Mouse (Mus musculus) kidney, embryonic 15.5 days (tissue): ENCODE results near the gene Ssrp1. TPM values are rescaled to one million over a fixed set of nuclear protein-coding genes. Genes with fewer than 3 reads are reported as not detected.
A peak's percentile ranks its signal among the peaks of the same experiment; 100 is the strongest.

Source experiments
- ATAC-seq: fragments of 200-750 bp; cut with Nextera tagmentation; replicated peaks from 2 replicates; pipeline ENCODE4 v1.8.0; 2017; ENCODE audit warnings: moderate TSS enrichment; ENCODE audit not compliant: low FRiP score
- H3K27ac ChIP-seq: fragments of 300-500 bp; sonication (generic); 2 replicates; pipeline ENCODE4 v1.5.1; 2015; ENCODE audit warnings: mild to moderate bottlenecking, inconsistent platforms
- H3K27me3 ChIP-seq: fragments of 300-500 bp; sonication (generic); 2 replicates; pipeline ENCODE4 v1.6.1; 2015; ENCODE audit warnings: inconsistent platforms
- H3K36me3 ChIP-seq: fragments of 300-500 bp; sonication (generic); 2 replicates; pipeline ENCODE4 v1.6.1; 2015; ENCODE audit warnings: inconsistent platforms
- H3K4me1 ChIP-seq: fragments of 300-500 bp; sonication (generic); 2 replicates; pipeline ENCODE4 v1.6.1; 2015; ENCODE audit warnings: inconsistent platforms
- H3K4me2 ChIP-seq: fragments of 300-500 bp; sonication (generic); 2 replicates; pipeline ENCODE4 v1.6.1; 2015; ENCODE audit warnings: moderate library complexity, mild to moderate bottlenecking, inconsistent platforms
- H3K4me3 ChIP-seq: fragments of 300-500 bp; sonication (generic); replicated peaks from 2 replicates; pipeline ENCODE4 v1.5.1; 2015; ENCODE audit warnings: mild to moderate bottlenecking, inconsistent platforms
- H3K9ac ChIP-seq: fragments of 300-500 bp; sonication (generic); 2 replicates; pipeline ENCODE4 v1.6.1; 2015; ENCODE audit warnings: mild to moderate bottlenecking, inconsistent platforms
- H3K9me3 ChIP-seq: fragments of 300-500 bp; sonication (generic); replicated peaks from 2 replicates; pipeline ENCODE4 v1.6.1; 2016; ENCODE audit warnings: inconsistent platforms
- WGBS: fragments of 180-500 bp; shearing (Covaris S2); methylation state at CpG from one replicate; pipeline ENCODE4 v1.1.7; 2015; ENCODE audit warnings: mixed read lengths; 5-methylcytosine and 5-hydroxymethylcytosine counted together
- polyA plus RNA-seq: library from polyadenylated mRNA; unstranded; fragments of >200 nt; fragmentation: Nextera tagmentation; extraction: Ambion mirVana; gene quantifications from 2 replicates; pipeline ENCODE4 v1.2.1, GENCODE M21; 2015

Gene Ssrp1
- polyA plus RNA-seq, 1 experiment from 2014 or later = 307 TPM

DNA sequence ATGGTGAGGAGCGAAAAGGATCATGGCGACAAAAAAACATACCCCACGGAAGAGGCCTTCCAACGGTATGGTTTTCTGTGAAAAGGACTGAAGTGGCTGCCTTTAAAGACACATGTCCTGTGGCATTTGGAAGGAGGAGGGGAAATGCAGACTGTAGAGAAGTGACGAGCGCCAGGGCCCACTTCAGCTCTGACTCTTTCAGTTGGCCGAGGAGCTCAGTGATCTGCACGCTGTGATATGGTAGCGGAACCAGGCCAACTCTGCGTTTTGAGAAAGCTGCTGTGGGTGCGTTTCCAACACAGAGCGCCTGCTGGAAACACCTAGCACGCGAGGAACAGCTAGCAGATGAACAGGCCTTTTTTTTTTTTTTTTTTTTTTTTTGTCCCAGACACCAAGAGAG is 24.4 kb upstream of the Ssrp1 start:
- Histone ChIP-seq H3K9ac (no peak overlapping the region), H3K9me3 (no peaks in the 10 kb centered on the region), H3K4me1 (peaks cover 11% of the 10 kb centered on the region), H3K36me3 (no peaks in the 10 kb centered on the region), H3K4me3 (no peak overlapping the region), H3K27me3 (no peaks in the 10 kb centered on the region), H3K4me2 (no peak overlapping the region), H3K27ac (no peak overlapping the region)
- 83% methylated on average over 14 of the region's 14 CpGs for WGBS
- ATAC-seq = no peak

DNA sequence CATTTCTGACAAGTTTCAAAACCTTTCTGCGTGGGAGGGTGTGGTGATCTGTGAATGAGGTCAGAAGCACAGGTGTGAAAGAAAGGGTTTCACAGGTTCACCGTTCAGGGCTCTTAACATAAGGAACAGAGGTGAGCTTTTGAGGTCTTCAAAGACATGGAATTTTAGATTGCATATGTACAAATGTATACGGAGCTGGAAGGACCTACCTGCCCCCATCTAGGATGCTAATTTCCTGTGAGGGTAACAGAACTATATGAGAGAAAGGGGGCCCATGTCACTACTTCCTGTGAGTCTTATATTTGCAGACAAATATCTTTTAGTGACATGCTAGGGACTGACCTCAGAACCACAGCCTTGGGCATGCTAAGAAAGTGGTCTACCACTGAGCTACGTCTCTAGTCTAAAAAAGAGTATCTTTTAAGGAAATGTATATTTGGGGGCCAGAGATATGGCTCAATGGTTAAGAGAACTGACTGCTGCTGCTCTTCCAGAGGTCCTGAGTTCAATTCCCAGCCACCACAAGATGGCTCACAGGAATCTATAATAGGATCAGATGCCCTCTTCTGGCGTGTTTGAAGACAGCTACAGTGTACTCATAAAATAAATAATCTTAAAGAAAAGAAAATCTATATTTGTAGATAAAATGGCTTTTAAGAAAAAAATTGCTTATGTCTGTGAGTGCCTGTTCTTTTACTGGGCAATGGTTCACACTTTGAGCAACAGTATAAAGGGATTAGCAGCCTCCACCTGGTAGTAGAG is 23.0 kb upstream of the Ssrp1 start:
- no peak overlapping the region for H3K4me2 ChIP-seq
- 80% methylated on average over 5 of the region's 5 CpGs for WGBS
- ATAC-seq = no peak

DNA sequence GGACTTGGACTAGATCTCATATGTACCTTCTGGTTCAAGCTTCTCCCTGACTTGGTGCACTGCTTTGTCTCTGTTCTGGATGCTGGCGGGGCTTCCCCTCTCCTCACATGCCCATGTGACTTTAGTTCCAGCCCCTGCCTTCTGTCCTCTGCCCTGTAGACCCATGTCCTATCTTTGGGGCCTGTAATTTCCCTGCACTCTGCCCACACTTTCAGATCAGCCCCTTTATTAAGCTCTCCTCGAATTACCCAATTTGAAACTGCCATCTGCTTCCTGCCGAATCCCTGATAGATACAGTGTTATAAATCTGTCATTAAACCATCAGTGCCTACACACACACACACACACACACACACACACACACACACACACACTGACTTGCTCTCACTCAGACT is 22.4 kb upstream of the Ssrp1 start:
- Histone ChIP-seq H3K9me3 (no peaks in the 10 kb centered on the region), H3K4me2 (no peak overlapping the region), H3K4me3 (no peak overlapping the region), H3K9ac (no peak overlapping the region), H3K27ac (no peak overlapping the region), H3K4me1 (peaks cover 11% of the 10 kb centered on the region), H3K27me3 (no peaks in the 10 kb centered on the region), H3K36me3 (no peaks in the 10 kb centered on the region)
- WGBS = 29% methylated on average over 3 of the region's 3 CpGs
- no peak for ATAC-seq

More for the DNA sequence above, 23.0 kb upstream of the Ssrp1 start:
- Histone ChIP-seq H3K27ac (no peak overlapping the region), H3K36me3 (no peaks in the 10 kb centered on the region), H3K4me3 (no peak overlapping the region), H3K27me3 (no peaks in the 10 kb centered on the region), H3K4me1 (peaks cover 11% of the 10 kb centered on the region), H3K9me3 (no peaks in the 10 kb centered on the region), H3K9ac (no peak overlapping the region)

DNA sequence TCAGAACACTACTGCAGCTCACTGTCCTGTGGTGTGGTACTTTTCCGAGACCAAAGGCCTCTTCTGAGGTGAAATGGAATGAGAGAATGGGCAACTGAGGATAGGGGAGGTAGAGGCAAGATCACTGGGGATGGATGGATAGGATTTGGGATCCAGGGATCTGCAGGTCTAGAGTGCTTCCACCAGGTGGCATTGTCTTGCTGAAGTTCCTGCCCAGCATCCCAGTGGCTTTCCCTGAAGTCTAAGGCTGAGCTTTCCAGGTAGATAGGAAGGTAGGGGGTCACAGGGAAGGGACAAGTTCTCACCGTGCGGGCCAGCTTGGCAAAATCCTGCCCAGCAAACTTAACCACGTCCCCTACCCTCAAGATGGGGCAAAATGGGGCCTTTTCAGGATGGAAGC is 15.0 kb upstream of the Ssrp1 start:
- 0 out of 2 replicates have a peak, but pooled peaks have one; percentile 29 for ATAC-seq
- 23% methylated on average over 4 of the region's 4 CpGs for WGBS
- Histone ChIP-seq H3K4me2 (no peak overlapping the region), H3K36me3 (no peaks in the 10 kb centered on the region), H3K4me3 (no peak overlapping the region), H3K4me1 (no peaks in the 10 kb centered on the region), H3K27me3 (peaks cover 2% of the 10 kb centered on the region; the same call in 1 of the 2 replicates), H3K9ac (no peak overlapping the region), H3K9me3 (no peaks in the 10 kb centered on the region), H3K27ac (no peak overlapping the region)

DNA sequence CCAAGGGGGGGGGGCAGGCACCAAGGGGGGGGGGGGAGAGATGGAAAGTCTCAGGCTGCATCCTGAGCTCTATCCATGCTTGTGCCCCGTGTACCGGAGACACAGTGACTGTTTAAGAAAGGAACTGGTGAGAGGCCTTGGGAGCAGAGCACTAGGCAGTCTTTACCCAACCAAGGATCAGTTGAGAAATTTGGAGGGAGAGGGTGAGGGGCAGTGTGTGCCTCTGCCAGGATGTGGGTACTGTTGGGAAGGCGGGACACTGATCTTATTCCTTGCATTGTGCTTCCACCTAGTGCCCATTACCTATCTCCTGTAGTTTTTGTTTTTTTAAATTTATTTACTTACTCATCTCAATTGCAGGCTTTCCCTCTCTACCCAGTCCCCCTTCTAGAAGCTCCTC is 10.9 kb upstream of the Ssrp1 start:
- no peak overlapping the region for H3K4me2 ChIP-seq
- H3K9ac ChIP-seq = no peak overlapping the region
- H3K4me3 ChIP-seq = no peak overlapping the region
- no peak for ATAC-seq
- H3K27me3 ChIP-seq = peaks cover 2% of the 10 kb centered on the region; the same call in 1 of the 2 replicates
- WGBS = 80% methylated on average over 3 of the region's 3 CpGs
- no peaks in the 10 kb centered on the region for H3K36me3 ChIP-seq
- no peaks in the 10 kb centered on the region for H3K9me3 ChIP-seq
- H3K4me1 ChIP-seq = no peaks in the 10 kb centered on the region
- H3K27ac ChIP-seq = no peak overlapping the region

DNA sequence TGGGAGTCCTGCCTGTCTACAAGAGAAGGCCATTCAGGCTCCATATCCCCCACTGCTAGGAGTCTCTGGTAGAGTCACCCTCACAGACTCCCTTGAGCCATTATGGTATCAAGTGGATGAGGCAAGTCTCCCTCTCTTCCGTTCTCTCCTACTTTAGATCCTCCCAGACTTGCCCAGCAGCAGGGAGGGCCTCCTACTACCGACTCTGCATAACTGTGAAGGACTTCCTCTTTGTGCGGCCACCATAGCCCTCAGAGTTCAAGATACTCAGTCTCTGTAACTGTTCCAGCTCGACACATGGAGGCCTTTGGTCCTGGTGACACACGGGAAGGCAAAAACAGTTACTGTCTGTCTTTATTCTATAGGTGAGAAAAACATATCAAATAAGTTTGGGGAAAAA is 9.8 kb upstream of the Ssrp1 start:
- H3K4me2 ChIP-seq = no peak overlapping the region
- 74% methylated on average over 5 of the region's 5 CpGs for WGBS
- ATAC-seq = no peak
- H3K9ac ChIP-seq = no peak overlapping the region
- H3K4me3 ChIP-seq = no peak overlapping the region
- peaks cover 2% of the 10 kb centered on the region; the same call in 1 of the 2 replicates for H3K27me3 ChIP-seq
- H3K4me1 ChIP-seq = no peaks in the 10 kb centered on the region
- no peaks in the 10 kb centered on the region for H3K36me3 ChIP-seq
- H3K9me3 ChIP-seq = no peaks in the 10 kb centered on the region
- no peak overlapping the region for H3K27ac ChIP-seq

DNA sequence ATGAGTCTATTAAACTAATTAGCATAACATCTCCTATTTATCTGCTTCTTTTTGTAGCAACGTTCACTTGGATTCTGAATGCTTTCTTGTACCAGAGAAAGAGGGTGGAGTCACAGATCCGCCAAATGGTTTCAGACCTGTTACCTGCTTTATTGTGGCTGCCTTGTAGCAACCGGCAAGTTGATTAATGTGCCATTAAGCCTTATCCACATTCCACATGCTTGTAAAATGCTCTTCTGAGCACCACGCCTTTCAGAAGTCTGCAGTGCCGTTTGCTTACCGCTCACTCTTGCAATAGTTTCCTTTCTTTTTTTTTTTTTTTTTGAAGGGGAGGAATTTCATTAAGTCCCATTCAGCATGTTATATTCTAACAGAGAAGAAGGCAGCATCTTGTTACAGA is 7.1 kb upstream of the Ssrp1 start:
- Histone ChIP-seq H3K4me3 (no peak overlapping the region), H3K27ac (no peak overlapping the region), H3K9me3 (no peaks in the 10 kb centered on the region), H3K4me1 (no peaks in the 10 kb centered on the region), H3K36me3 (no peaks in the 10 kb centered on the region), H3K9ac (no peak overlapping the region), H3K4me2 (no peak overlapping the region), H3K27me3 (0 out of 2 replicates have a peak, but pooled peaks cover 3% of the 10 kb centered on the region)
- ATAC-seq = no peak
- 25% methylated on average over 6 of the region's 6 CpGs for WGBS

DNA sequence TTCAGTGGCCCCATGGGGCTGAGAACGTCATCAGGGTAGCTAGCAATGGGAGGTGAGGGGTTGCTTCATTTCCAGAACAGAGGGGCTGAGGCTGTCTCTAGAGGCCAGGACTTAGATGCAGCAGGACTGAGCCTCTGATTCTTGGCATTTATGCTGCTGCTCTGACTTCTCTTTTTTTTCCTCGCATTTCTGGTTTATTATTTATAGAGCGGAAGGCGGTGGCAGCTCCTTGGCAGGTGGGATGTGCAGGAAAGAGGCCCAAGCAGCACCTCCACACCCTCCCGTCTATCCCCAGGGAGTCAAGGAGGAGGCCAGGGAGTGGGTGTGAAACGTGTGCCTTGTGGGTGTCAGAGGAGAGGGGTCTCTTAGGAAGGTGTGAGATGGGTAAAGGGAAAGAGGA is 6.0 kb upstream of the Ssrp1 start:
- Histone ChIP-seq H3K27ac (no peak overlapping the region), H3K27me3 (0 out of 2 replicates have a peak, but pooled peaks cover 3% of the 10 kb centered on the region), H3K4me1 (no peaks in the 10 kb centered on the region), H3K9me3 (no peaks in the 10 kb centered on the region), H3K9ac (no peak overlapping the region), H3K4me2 (no peak overlapping the region), H3K4me3 (no peak overlapping the region), H3K36me3 (no peaks in the 10 kb centered on the region)
- WGBS = 56% methylated on average over 6 of the region's 6 CpGs
- no peak for ATAC-seq

DNA sequence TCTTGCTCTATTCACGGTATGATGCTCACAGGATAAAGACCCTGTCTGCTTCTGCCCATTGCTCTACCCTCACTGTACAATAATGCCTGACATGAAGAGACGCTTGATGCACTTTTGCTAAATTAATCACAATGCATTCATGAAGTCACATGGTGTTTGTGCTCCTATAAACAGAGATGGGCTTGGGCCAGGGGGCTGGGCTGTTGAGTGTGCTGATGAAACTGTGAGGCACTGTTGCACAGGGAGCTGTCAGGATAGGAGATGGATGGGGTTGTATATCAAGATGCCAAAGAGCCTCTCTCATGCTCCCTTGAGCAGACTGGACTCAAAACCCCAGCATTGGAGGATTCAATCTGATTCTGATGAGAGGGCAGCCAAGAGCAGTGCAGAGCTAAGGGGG is 3.9 kb upstream of the Ssrp1 start:
- H3K27ac ChIP-seq = no peak overlapping the region
- 87% methylated on average over 2 of the region's 2 CpGs for WGBS
- 0 out of 2 replicates have a peak, but pooled peaks cover 3% of the 10 kb centered on the region for H3K27me3 ChIP-seq
- H3K36me3 ChIP-seq = no peaks in the 10 kb centered on the region
- no peak overlapping the region for H3K4me2 ChIP-seq
- H3K9me3 ChIP-seq = no peaks in the 10 kb centered on the region
- no peak overlapping the region for H3K4me3 ChIP-seq
- no peak for ATAC-seq
- H3K4me1 ChIP-seq = peaks cover 7% of the 10 kb centered on the region
- no peak overlapping the region for H3K9ac ChIP-seq

DNA sequence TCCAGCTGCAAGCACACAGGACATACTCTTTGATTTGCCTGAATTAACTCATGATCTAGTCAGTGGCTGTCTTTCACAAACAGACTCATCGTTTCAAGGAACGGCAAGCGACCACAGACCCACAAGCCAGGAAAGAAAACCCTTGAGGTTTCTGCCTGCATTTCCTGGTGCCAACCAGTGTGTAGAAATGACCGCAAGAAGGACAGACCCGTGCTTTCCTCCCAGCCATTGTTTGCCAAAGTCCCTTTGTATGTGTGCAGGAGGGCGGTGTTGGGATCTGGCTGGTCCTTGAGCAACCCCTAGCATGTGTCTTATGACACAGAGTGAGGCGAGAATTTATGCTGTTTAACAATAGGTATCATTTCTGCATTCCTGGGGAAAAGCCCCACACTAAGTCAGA is 2.9 kb upstream of the Ssrp1 start:
- no peak for ATAC-seq
- Histone ChIP-seq H3K9me3 (no peaks in the 10 kb centered on the region), H3K27me3 (0 out of 2 replicates have a peak, but pooled peaks cover 3% of the 10 kb centered on the region), H3K4me2 (no peak overlapping the region), H3K4me3 (no peak overlapping the region), H3K27ac (no peak overlapping the region), H3K4me1 (peaks cover 14% of the 10 kb centered on the region), H3K36me3 (peaks cover under 1% of the 10 kb centered on the region), H3K9ac (no peak overlapping the region)
- WGBS = 84% methylated on average over 7 of the region's 7 CpGs

DNA sequence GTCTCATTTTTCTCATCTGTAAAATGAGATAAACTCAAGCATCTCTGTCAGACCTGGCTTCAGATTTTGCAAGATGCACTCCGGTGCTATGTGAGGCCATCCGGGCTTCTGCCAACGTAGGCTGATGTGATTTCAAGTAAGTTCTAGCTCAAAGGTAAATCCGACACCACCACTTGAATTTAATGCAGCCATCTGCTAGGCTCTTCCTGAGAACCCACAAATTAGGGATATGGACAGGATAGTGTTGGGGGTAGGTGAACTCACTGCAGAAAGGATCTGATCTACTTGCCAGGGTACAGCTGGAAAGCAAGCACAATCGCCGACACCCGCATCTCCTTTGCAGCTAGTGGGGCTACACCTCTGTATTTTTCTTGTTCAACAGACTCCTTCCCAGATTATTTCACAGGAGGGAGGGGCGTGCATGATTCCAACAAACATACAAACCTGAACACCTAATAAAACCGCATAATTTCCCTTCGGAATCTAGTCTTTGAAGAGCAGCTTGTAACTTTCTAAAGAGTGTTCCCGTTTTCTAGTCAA is 457 bp upstream of the Ssrp1 start:
- Histone ChIP-seq H3K36me3 (peaks cover 25% of the 10 kb centered on the region), H3K27me3 (0 out of 2 replicates have a peak, but pooled peaks cover 3% of the 10 kb centered on the region), H3K4me1 (peaks cover 14% of the 10 kb centered on the region), H3K27ac (peak overlapping the region; percentile 20; the same call in 1 of the 2 replicates), H3K9me3 (no peaks in the 10 kb centered on the region), H3K4me3 (peak overlapping the region; percentile 84), H3K4me2 (peak overlapping the region; percentile 72), H3K9ac (peak overlapping the region; percentile 95)
- 6% methylated on average over 11 of the region's 11 CpGs for WGBS
- peak; percentile 36 for ATAC-seq

DNA sequence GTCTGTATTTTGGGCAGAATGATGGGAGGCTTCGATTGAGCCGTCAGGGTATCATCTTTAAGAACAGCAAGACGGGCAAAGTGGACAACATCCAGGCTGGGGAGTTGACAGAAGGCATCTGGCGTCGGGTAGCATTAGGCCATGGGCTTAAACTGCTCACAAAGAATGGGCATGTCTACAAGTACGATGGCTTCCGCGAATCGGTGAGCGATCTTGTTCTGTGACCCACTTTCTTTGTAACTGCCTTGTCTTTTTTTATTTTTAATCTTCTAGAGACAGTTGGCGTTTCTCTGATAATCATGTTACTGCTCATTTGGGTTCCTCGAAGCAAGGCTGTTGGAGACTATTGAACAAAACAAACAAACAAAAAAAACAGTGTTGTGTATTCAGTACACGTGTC is 1.3 kb downstream of the Ssrp1 start:
- Histone ChIP-seq H3K4me3 (peak overlapping the region; percentile 84), H3K9me3 (no peaks in the 10 kb centered on the region), H3K27ac (no peak overlapping the region), H3K4me2 (peak overlapping the region; percentile 72), H3K27me3 (no peaks in the 10 kb centered on the region), H3K4me1 (peaks cover 14% of the 10 kb centered on the region), H3K36me3 (peaks cover 42% of the 10 kb centered on the region), H3K9ac (peak overlapping the region; percentile 95; the same call in 1 of the 2 replicates)
- ATAC-seq = no peak
- WGBS = 73% methylated on average over 13 of the region's 13 CpGs
